Mouse (Mus musculus): ENCODE data around the gene Ppara.
"Not testable (repeated sequence)": the region's sequence is repeated elsewhere in the genome, so short reads cannot be mapped to it uniquely, and the experiment has no call there.

The Ppara gene

DNA sequence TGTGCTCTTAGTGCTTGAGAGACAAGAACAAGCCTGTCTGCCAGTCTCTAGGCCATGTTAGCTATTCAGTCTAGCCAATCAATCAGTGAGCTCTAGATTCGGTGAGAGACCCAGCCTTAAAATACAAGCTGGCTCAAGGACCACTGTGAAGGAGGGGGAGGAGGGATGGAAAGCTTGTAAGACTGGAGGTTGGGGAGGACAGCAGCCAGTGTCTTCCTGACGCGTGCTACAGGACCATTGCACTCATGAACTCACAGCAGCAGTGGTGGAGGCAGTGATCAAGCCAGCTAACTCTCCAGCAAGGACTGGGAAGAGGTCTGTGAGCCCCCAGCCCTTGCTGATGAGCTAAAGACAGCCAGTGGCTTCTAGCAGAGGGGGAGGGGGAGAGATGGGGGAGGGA lies 30.2 kb downstream of the Ppara start:
- no peak for DNase-seq (ENCODE audit: low spot score)

DNA sequence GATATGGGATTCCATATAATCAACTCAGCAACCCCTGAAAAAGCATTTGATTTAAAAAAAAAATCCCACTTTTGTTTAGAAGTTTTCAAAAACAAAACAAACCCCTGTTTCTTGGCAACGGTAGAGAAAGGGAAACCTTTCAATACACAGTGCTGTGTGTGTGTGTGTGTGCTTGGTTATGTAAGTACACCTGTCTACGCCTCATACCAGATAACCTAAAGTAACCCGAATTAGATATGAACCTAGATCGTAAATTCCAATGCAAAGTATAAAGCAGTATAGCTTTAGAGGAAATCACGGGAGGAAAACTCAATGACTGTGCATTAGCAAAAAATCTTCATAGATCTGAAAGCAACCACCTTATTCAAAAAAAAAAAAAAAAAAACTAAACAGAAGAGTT lies 31.9 kb downstream of the Ppara start:
- DNase-seq (ENCODE audit: low spot score), result no peak

DNA sequence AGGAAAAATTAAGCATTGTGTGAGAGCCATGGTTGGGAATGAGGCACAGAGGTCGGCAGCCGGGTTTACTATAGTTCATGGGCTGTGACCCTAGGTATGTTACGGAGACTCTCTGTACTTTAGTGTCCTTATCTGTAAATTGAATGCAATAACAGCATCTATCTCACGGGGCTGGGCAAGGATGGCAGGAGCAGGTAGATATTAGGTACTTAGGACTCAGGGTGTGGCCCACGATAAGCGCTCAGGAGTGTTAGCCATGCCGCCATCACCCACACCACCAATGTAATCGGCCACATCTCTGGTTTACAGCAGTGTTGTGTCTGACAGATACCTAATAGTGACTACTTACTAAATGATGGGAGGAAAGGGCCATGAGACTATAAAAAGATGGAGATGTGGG lies 34.2 kb downstream of the Ppara start:
- no peak for DNase-seq (ENCODE audit: low spot score)

DNA sequence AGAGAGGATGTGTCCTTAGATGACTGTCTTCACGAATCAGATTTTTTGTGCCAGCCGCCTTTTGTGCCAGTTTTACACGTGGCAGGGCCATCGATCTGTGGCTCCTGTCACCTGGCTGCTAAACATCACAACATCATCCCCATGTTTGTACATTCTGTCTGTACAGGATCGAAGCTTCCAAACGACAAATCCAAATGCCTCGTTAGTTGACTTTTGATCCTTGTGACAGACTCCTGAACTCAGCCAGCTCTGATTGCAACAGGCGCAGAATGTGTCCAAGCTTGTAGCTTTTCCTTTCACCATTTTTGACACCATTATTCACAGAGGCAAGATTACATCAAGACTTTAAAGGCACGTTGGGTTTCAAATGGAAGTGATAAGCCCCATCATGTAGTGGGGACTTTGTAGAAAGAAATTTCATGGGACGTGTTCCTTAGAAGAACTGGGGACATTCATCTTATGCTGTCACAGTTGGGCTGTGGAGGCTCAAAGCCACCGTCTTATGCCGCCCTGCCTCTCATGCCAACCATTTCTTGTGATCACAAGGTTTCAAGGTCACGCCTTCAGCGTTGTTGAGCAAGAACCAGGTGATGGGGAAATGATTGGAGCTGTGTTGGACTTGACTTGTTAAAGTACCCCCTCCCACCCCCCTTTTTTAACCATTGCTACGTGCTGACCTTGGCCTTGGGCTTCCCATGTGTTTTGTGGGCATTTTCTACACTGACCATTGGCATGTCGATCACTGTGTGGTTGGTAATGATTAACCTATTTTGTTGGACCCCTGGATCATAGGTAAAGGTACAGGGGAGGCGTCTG lies 36.7 kb downstream of the Ppara start:
- no peak for DNase-seq (ENCODE audit: low spot score)

DNA sequence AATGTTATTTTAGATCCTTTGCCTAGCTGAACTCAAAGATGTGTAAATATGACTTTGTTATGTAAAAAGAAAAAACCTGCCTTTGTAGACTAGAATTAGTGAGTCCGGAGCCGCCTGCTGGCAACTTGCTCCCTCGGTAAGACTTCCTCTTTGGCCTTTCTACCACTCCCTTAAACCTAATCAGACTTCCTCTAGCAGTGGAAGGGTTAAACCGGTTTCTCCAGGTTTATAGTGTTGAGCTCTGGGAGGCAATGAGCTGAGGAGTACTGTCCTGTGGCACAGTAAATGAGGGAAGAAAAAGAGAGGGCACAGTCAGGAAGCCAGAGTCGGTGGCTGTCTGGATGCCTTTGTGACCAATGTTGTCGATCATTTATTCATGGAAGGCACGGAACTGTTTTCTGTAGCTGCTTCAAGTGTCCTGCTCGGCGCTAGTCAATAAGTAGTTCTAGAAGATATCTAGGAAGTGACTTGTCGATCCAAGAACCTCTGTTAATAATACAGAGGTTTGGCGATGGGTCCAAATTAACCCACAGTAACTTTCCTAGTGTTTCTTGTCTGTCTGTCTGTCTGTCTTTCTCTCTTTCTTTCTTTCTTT lies 37.5 kb downstream of the Ppara start:
- DNase-seq (ENCODE audit: low spot score), result no peak

DNA sequence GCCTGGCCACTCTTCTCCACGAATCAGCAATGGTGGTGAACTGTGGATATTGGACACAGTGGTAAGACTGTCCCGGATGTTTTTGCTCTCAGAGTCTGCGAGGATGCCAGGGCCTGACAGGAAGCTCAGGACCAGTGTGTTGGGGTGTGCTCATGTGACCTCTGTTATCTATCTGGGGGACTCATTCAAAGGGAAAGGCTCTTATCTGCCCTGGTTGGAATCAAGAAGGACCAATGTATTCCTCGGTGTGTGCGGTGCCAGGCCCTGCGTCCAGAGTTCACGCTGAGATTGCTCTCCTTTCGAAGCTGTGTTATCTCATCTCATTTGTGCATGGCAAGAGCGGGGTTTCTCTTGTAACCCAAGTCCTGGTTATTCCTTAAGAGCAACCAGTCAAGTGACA lies 39.6 kb downstream of the Ppara start:
- DNase-seq (ENCODE audit: low spot score), result no peak

DNA sequence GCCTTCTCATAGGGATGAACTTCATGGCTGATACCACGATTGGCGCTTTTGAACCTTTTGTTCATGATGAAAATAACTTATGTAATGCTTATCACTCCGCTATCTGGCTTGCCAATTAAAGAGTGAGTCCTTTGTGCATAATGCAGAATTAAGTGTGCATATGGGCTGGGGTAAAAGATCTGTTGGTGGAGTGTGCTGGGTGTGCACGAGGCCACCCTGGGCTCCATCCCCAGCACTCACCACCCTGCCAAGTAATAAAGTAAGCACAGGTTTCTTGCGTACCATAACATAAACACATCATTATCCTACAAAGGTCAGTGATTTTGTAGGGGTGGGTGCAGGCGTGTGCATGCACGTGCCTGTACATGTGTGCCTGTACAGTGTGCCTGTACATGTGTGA lies 40.2 kb downstream of the Ppara start:
- no peak for DNase-seq (ENCODE audit: low spot score)

DNA sequence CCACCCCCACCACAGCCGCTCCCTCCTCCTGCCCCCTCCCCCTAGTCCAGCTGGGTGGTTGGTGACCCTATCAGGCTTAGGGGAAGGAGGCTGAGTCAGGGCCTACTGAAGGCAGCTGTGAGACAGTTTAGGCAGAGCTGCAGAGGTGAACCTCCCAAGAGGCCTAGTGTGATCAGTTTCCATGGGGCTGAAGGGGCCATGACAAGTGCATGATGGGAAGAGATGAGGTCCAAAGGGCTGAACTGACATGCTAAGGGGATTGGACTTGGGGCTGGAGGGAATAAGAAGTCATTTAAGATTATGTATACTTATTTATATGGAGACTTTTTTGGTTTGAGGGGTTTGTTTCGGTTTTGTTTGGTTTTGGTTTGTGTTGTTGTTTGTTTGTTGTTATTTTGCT lies 41.5 kb downstream of the Ppara start:
- DNase-seq (ENCODE audit: low spot score), result no peak

DNA sequence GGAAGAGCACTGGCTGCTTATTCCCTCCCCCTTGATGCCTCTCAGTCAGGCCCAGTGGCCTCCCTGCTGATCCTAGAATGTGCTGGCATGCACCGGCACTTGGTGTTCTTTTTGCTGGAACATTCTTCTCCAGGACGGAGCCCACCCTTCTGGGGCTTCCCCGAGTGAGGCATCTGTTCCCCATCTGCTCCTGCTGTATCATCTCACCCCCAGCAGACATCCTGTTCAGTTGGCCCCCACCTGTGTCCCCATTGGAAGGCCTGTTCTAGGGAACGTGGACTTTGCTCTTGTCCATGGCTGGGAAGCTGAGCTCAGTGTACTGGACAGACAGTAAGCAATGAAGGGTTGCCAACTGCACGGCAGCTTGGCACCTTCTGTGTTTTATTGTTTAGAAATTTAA lies 42.0 kb downstream of the Ppara start:
- no peak for DNase-seq (ENCODE audit: low spot score)

DNA sequence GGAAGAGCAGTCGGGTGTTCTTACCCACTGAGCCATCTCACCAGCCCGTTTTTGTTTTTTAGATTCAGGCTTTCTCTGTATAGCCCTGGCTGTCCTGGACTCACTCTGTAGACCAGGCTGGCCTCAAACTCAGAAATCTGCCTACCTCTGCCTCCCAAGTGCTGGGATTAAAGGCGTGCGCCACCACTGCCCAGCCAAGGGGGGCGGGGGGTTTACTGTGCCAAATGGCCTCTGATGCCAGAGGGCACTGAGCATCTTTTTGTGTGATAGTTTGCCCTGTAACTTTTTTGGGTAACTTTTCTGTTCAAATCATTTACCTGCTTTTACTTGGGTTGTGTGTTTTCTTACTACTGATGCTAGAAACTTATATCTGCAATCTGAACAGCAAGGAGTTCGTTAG lies 44.1 kb downstream of the Ppara start:
- not testable (repeated sequence) for DNase-seq (ENCODE audit: low spot score)

DNA sequence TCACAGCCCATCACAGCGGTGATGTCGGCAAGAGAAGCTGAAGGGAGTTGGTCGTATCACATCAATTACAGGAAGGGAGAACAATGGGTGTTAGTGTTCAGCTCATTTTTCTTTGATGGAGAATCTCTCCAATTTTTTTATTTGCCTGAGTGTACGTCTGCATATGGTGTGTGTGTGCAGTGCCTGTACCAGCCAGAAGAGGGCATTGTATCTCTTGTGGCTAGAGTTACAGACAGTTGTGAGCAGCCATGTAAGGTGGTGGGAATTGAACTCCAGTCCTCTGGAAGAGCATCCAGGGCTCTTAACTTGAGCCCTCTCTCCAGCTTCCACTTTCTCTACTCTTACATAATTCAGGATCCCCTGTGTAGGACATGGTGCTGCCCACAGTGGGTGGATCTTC lies 48.4 kb downstream of the Ppara start:
- no peak for DNase-seq (ENCODE audit: low spot score)

DNA sequence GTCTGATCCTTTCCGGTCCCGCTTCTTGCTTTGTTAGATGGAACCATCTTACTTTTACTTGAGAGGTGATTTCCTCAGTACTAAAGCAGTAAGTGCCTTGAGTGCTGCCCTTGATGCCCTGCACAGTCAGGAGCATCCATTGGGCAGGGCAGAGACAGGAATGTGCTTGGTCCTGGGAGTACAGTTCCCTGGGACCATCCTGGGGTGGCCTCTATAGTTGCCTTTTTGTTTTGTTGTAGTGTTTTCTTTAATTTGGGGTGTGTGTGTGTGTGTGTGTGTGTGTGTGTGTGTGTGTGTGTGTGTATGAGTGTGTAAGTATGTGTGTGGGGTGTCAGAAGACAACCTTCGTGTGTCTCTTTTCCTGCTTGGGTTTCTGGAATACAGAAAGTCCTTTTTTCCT lies 49.6 kb downstream of the Ppara start:
- DNase-seq (ENCODE audit: low spot score), result no peak

DNA sequence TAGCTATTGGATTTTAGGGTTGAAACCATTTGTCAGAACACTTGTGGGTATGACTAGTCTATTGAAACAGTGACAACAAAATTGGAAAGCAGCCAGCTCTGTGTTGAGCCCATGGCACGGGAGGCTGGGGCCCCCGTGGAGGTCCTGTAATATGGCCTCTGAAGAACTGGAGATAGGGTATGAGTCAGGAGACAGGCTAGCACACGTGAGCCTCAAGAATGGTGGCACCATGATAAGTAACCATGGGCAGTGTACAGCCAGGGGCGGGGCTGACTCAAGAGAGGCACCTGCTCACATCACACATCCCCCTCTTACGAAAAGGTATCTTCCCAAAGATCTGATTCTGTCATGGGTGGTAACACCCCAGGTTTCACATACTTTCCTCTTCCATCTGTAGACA lies 51.9 kb downstream of the Ppara start:
- DNase-seq (ENCODE audit: low spot score), result no peak

DNA sequence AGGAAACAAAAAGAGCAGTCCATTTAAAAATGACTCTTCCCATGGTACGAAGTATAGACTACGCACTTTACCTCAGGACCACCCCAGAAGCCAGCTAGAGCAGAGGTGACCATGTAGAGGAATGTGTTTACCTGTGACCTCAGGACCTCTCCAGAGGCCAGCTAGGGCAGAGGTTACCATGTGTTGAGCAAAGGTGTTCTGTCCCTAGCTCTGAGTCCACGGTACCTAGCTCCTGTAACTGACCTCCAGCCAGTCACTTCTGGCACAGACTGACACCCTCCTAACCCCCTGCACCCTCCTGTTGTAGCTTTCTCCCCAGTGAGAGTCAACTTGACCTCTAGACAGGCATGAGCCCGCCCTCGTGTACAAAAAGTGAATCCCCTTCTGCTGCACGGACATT lies 52.7 kb downstream of the Ppara start:
- DNase-seq (ENCODE audit: low spot score), result no peak

DNA sequence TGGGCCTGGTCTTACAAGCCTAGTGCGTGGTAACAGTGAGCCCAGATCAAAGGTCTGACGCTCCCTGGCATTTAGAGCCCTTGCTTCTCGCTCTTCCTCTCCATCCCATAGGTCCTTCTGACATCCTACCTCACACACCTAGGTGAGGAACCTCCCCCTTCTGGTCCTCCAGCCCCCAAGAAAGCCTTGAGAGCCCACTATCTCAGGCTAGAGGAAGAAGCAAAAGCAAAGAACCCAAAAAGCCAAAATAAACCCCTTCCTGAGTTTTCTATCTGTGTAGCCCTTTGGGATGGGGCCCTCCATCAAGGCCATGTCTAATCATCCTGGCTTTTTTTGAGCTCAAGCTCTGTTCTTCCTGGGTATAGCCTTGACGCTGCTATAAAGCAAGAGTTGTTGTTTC lies 53.3 kb downstream of the Ppara start:
- DNase-seq (ENCODE audit: low spot score), result no peak

DNA sequence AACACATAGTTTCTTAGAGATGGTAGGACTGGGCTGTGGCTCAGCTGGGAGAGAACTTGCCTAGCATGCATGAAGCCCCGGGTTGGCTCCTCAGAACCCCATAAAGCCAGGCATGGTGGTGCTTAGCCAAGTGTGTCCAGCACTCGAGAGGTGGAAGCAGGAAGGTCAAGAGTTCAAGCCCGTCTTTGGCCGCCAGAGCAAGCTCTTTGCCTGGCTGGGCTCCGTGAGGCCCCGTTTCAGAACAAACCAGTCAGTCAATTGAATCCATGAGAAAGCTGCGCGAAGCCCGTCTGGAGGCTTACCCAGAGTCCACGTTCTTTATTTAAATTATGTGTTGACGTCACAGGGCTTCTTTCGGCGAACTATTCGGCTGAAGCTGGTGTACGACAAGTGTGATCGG lies 53.9 kb downstream of the Ppara start:
- DNase-seq (ENCODE audit: low spot score), result no peak

DNA sequence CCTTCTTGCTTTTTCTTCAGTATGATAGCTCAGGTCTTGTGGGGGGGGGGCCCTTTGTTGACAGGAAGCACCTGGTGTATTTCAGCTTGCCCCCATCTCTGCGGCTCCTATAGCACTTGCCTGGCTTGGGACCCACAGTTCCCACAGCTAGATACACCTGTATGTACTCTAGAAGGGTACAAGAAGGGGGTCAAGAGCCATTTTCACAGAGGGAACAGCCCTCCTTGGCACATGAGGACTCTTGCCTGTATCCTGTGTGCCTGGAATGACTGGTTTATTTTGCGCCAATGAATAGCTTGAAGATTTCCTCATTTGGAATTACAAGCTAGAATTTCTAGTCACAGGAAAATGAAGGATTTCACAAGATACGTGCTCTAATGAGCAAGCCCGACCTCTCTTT lies 56.7 kb downstream of the Ppara start:
- no peak for DNase-seq (ENCODE audit: low spot score)

DNA sequence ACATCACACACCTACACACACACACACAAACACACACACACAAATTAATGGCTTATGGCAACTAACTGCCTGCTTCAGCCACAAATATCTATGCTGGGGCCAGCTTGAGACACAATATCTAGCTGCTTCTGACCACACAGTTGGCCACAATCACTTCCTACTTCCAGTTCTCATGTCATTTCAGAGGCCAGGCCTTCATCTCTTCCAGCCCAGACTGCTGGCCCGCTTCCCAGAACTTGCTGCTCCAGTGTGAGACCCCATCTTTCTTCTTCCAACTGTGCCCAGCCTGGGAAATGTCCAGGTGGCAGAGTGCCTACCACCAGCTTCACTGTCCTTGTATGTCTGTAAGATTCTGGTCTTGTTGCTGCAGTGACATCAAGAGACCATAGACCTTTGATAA lies 58.0 kb downstream of the Ppara start:
- no peak for DNase-seq (ENCODE audit: low spot score)

DNA sequence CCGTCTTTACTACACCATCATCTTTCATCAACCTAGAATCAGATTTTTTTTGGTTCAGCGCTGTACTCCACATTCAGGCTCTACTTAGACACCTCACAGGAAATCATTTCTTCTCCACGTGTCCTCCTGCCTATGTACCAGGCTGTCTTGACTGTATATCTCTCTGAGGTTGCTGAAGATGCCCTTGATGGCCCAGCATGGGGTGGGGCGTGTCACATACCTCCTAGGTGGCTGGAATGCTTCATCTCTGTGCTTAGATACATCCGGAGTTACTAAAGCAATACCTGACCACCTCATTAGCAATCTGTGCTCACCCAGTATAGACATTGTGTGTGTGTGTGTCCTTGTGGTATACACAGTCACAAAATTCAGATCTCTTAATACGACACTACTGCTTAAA lies 60.7 kb downstream of the Ppara start:
- DNase-seq (ENCODE audit: low spot score), result no peak

DNA sequence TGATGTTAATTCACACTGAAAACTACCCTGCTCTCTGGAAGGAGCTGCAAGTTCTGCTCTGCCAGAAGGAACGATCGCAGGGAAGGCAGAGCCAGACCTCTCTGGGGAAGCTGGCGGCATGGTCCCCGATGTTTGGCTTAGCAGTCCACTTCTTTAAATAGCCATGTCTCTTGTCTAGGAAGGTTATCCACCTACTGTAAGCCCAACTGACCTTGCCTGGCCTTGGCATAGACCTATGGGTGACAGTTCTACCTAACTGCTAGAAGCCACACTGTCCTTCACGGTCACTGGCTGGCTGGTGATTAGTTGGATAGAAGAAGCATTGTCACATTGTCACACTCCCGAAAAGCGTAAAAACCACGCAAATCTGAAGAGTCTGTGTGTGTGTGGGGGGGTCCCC lies 63.9 kb downstream of the Ppara start:
- no peak for DNase-seq (ENCODE audit: low spot score)

DNA sequence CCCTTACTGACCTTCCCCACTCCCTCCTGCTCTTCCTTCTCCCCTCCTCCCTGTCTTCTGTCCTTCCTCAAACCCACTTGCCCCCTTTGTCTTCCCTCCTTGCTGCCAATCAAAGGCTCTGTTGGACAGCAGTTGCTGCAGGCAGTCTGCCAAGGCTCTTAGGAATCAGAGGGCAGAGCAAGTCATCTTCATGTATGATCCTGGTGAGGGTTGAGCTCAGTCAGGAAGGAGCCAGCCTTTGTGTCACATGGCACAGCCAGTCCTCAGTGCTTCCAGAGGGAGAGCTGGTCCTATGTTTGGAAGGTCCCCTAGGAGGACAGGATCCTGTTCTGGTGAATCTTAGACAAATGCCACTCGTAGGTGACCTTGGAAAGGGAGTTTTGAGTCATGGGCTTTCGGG lies 68.1 kb downstream of the Ppara start:
- DNase-seq (ENCODE audit: low spot score), result no peak

DNA sequence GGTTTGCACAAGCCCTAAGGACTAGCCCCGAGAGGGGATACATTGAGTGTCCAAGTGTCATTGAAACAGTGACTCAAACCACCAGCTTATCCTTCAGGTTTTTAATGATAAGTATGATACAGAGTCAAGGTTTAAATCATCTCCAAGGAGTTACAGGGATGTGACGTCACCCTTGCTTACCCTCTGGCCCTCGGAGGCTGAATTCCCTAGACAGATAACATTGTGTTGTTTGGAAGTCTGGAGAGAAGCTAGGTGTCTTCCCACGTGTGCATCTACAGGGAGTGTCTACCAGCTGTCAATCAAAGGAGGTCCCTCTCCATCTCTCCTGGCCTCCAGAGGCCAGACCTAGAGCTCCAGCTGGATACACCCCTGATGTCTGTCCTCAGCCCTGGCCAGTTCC lies 72.1 kb downstream of the Ppara start:
- no peak for DNase-seq (ENCODE audit: low spot score)

DNA sequence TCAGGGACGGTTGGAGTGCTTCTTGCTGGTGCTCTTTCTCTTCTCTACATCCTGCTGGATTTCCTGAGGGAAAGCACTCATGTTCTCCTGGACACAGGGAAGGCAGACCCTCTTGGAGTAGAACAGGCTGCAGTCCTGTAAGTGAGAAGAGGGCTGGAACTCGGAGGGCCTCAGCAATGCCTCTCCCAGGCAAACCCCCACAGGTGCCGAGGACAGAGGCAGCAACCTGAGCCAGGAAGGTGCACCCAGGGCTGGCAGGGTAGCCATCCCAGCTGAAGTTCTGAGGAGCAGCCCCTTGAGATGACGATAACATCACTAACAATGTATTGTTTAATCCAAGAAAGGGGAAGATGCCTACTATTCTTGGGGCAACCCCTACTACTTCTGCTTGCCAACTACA lies 72.6 kb downstream of the Ppara start:
- no peak for DNase-seq (ENCODE audit: low spot score)

DNA sequence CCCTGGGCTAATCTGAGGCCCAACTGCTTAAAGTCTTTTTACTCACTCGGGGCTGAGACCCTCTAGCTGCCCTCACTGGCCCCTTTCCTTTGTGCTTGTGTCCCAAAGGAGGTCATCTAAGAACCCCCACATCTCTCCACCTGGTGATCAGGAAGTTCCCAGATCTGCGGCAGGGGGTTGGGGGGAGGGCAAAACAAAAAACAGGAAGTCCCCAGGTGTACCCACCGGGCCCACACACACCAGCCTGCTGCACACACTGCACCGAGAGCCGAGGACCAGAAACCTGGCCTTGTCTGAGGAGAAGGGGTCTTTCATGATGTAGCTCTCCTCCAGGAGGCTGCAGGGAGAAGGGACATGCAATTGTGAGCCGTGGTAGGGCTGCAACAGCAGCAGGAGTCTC lies 73.2 kb downstream of the Ppara start:
- no peak for DNase-seq (ENCODE audit: low spot score)
